Mouse (Mus musculus) spleen, adult 2 months (tissue): Measurements from ENCODE around the gene Slc9a3r2.

Experiments used
- CTCF ChIP-seq: fragments of 200-500 bp; IDR thresholded peaks from 2 replicates; pipeline ENCODE4 v1.5.1; 2011; ENCODE audit warnings: mild to moderate bottlenecking, inconsistent platforms; ENCODE audit not compliant: insufficient read depth, insufficient read length, insufficient replicate concordance; ENCODE audit errors: extremely low read depth
- POLR2A ChIP-seq: fragments of 200-500 bp; IDR thresholded peaks from 2 replicates; pipeline ENCODE4 v1.6.1; 2011; ENCODE audit warnings: low read depth, low read length, inconsistent platforms

DNA sequence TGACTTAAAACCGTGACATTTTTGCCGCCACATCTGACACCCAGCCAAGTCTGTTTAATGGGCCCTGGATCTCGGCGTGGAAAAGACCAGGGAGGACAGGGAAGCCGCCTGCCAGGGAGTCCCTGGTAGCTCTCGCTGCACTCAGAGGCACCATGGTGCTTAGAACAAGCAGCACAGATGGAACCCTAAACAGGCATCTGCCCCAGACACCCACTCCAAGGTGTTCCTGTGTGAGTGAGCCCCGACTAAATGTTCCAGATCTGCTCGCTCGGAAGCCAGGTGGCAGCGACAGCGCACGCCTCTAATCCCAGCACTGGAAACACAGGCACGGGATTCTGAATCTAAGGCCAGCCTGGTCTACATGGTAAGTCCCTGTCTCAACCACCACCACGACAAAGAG lies 20.1 kb downstream of the Slc9a3r2 start:
- TF ChIP-seq CTCF (no peak), POLR2A (no peak)
